Comparison of ENCODE assay signal across 20 mouse cellular contexts in genomic region chr5:118960521-118961001, GRCm38 (mm10).
DNase-seq lines count a peak whose midpoint lies in the region; ATAC-seq lines count a peak whose summit lies in the region.
"Had no signal": no experiment of that assay in that cellular context is flagged by ENCODE, and none has a peak within 500 bp of the region (broad histone marks: within the 10 kb centered on the region; RNA-seq: fewer than 3 reads in every experiment).

No protein-coding gene starts in this region.

- H3K36me3 ChIP-seq in midbrain, embryonic 11.5 days (ENCODE audit: control insufficient read depth, insufficient read depth, low read length) = no peaks in the 10 kb centered on the region
- no peaks in the 10 kb centered on the region for H3K36me3 ChIP-seq in midbrain, embryonic 13.5 days
- H3K36me3 ChIP-seq in limb, embryonic 10.5 days = no peaks in the 10 kb centered on the region
- no peaks in the 10 kb centered on the region for H3K36me3 ChIP-seq in hindbrain, embryonic 11.5 days (ENCODE audit: control insufficient read depth, insufficient read depth, low read length)
- H3K36me3 ChIP-seq: embryonic facial prominence, embryonic 15.5 days; intestine, embryonic 15.5 days; midbrain, embryonic 10.5 days had no signal

- no peaks in the 10 kb centered on the region for H3K4me1 ChIP-seq in midbrain, embryonic 11.5 days (ENCODE audit: control insufficient read depth, insufficient read depth, low read length)
- peaks cover 6% of the 10 kb centered on the region; the same call in 1 of the 2 replicates for H3K4me1 ChIP-seq in midbrain, embryonic 13.5 days (replicated peaks)
- H3K4me1 ChIP-seq in limb, embryonic 10.5 days = peaks cover 21% of the 10 kb centered on the region
- no peaks in the 10 kb centered on the region for H3K4me1 ChIP-seq in hindbrain, embryonic 11.5 days (replicated peaks; ENCODE audit: control insufficient read depth, insufficient read depth, low read length)
- H3K4me1 ChIP-seq: embryonic facial prominence, embryonic 15.5 days had no signal

- DNase-seq in kidney, postnatal 10 days = peak; percentile 61
- DNase-seq in kidney, adult 9 months = no peak
- peak; percentile 62 for DNase-seq in midbrain, embryonic 11.5 days (ENCODE audit: low spot score, missing footprints)
- peak; percentile 32 for DNase-seq in adrenal gland, postnatal 25 days
- peak; percentile 69 for DNase-seq in limb, embryonic 10.5 days (ENCODE audit: low spot score)
- no peak for DNase-seq in hindbrain, embryonic 11.5 days (ENCODE audit: low spot score)
- DNase-seq in right cerebral cortex, adult 2 months (ENCODE audit: low spot score in 2 of 2) = no peak
- DNase-seq: cerebellum, adult 18-20 months; cerebellum, postnatal 14 days; gastrocnemius, postnatal 10 days; right cerebral cortex, postnatal 14 days; thymus, postnatal 14 days had no signal

- whole genome bisulfite sequencing in midbrain, embryonic 11.5 days = 84% methylated on average over 21 of the region's 21 CpGs
- 86% methylated on average over 21 of the region's 21 CpGs for WGBS in midbrain, embryonic 13.5 days
- 36% methylated on average over 21 of the region's 21 CpGs for WGBS in limb, embryonic 10.5 days
- 75% methylated on average over 21 of the region's 21 CpGs for WGBS in hindbrain, embryonic 11.5 days

- no peak overlapping the region for H3K27ac ChIP-seq in midbrain, embryonic 11.5 days (ENCODE audit: low read depth, low read length)
- no peak overlapping the region for H3K27ac ChIP-seq in midbrain, embryonic 13.5 days
- peak overlapping the region; percentile 56 for H3K27ac ChIP-seq in limb, embryonic 10.5 days
- H3K27ac ChIP-seq in hindbrain, embryonic 11.5 days (ENCODE audit: low read depth, low read length) = no peak overlapping the region
- H3K27ac ChIP-seq: embryonic facial prominence, embryonic 15.5 days; intestine, embryonic 15.5 days; macrophage; midbrain, embryonic 10.5 days had no signal

- ATAC-seq in midbrain, embryonic 11.5 days (ENCODE audit: low FRiP score) = no peak
- ATAC-seq in midbrain, embryonic 13.5 days = no peak
- no peak for ATAC-seq in hindbrain, embryonic 11.5 days (ENCODE audit: low FRiP score)
- ATAC-seq: forebrain, embryonic 14.5 days; hindbrain, embryonic 16.5 days; intestine, embryonic 15.5 days had no signal

- no peak overlapping the region for H3K4me3 ChIP-seq in midbrain, embryonic 11.5 days (ENCODE audit: low read depth, low read length)
- H3K4me3 ChIP-seq in midbrain, embryonic 13.5 days (replicated peaks) = no peak overlapping the region
- peak overlapping the region; percentile 11; the same call in 1 of the 2 replicates for H3K4me3 ChIP-seq in limb, embryonic 10.5 days
- no peak overlapping the region for H3K4me3 ChIP-seq in hindbrain, embryonic 11.5 days (ENCODE audit: low read depth, low read length)
- H3K4me3 ChIP-seq: embryonic facial prominence, embryonic 15.5 days; intestine, embryonic 15.5 days; midbrain, embryonic 10.5 days had no signal

- no peaks in the 10 kb centered on the region for H3K27me3 ChIP-seq in midbrain, embryonic 11.5 days (ENCODE audit: control insufficient read depth, insufficient read depth, low read length)
- H3K27me3 ChIP-seq in midbrain, embryonic 13.5 days = 0 out of 2 replicates have a peak, but pooled peaks cover 4% of the 10 kb centered on the region
- peaks cover 37% of the 10 kb centered on the region for H3K27me3 ChIP-seq in limb, embryonic 10.5 days (ENCODE audit: low read depth, poor library complexity, severe bottlenecking)
- no peaks in the 10 kb centered on the region for H3K27me3 ChIP-seq in hindbrain, embryonic 11.5 days (ENCODE audit: control insufficient read depth, insufficient read depth, low read length)
- H3K27me3 ChIP-seq: embryonic facial prominence, embryonic 15.5 days had no signal

- no peak overlapping the region for H3K9ac ChIP-seq in midbrain, embryonic 11.5 days (ENCODE audit: low read length)
- no peak overlapping the region for H3K9ac ChIP-seq in midbrain, embryonic 13.5 days (replicated peaks)
- H3K9ac ChIP-seq in hindbrain, embryonic 11.5 days (ENCODE audit: low read depth, low read length) = no peak overlapping the region
- H3K9ac ChIP-seq: embryonic facial prominence, embryonic 15.5 days; intestine, embryonic 15.5 days had no signal

- no peak overlapping the region for H3K4me2 ChIP-seq in midbrain, embryonic 11.5 days
- H3K4me2 ChIP-seq in midbrain, embryonic 13.5 days (replicated peaks) = no peak overlapping the region
- no peak overlapping the region for H3K4me2 ChIP-seq in hindbrain, embryonic 11.5 days (replicated peaks; ENCODE audit: low read depth, low read length)
- H3K4me2 ChIP-seq: embryonic facial prominence, embryonic 15.5 days; heart, embryonic 11.5 days; intestine, embryonic 15.5 days had no signal

- no peaks in the 10 kb centered on the region for H3K9me3 ChIP-seq in midbrain, embryonic 11.5 days (ENCODE audit: control insufficient read depth, low read length)
- H3K9me3 ChIP-seq in midbrain, embryonic 13.5 days = no peaks in the 10 kb centered on the region
- no peaks in the 10 kb centered on the region for H3K9me3 ChIP-seq in limb, embryonic 10.5 days (replicated peaks)
- no peaks in the 10 kb centered on the region for H3K9me3 ChIP-seq in hindbrain, embryonic 11.5 days (ENCODE audit: control insufficient read depth, low read length)
- H3K9me3 ChIP-seq: embryonic facial prominence, embryonic 15.5 days; intestine, embryonic 15.5 days had no signal

Comparison
In these comparisons a context has a peak if more than half of its experiments do, and no peak if none do; other contexts are left out.
1. DNase-seq: peak in kidney, postnatal 10 days (single experiment), midbrain, embryonic 11.5 days (single experiment), adrenal gland, postnatal 25 days (single experiment) and limb, embryonic 10.5 days (single experiment); none in kidney, adult 9 months (single experiment), hindbrain, embryonic 11.5 days (single experiment) and right cerebral cortex, adult 2 months (0 of 2).